Mouse (Mus musculus): ENCODE results near the gene Bnc2. TPM values are rescaled to one million over a fixed set of nuclear protein-coding genes. Genes with fewer than 3 reads are reported as not detected.

The Bnc2 gene
- polyA plus RNA-seq, 1 experiment: 1.1 TPM

GRCm38 (mm10) chr4:84385156-84385555, 289.9 kb downstream of the Bnc2 start:
- H3K27me3 ChIP-seq (ENCODE audit: control insufficient read depth, insufficient read depth, low read length): no peaks in the 10 kb centered on the region
- TF ChIP-seq CTCF (IDR thresholded peaks at IDR 0.05; ENCODE audit: extremely low read depth, insufficient read length, insufficient replicate concordance, low read depth, low read length): no peak
- no peak for TF ChIP-seq POLR2A (IDR thresholded peaks at IDR 0.05; ENCODE audit: low read depth, low read length)
- no peaks in the 10 kb centered on the region for H3K36me3 ChIP-seq (ENCODE audit: control insufficient read depth, insufficient read depth, low read length)
- H3K4me1 ChIP-seq (ENCODE audit: control insufficient read depth, insufficient read depth, insufficient read length, low read length): no peaks in the 10 kb centered on the region
- no peak overlapping the region for H3K27ac ChIP-seq (ENCODE audit: insufficient read depth, low read depth, low read length)
- WGBS: 84% methylated on average over 1 of the region's 1 CpGs
- no peak overlapping the region for H3K4me3 ChIP-seq (ENCODE audit: low read depth, low read length)

- WGBS: 74% methylated on average over 6 of the region's 6 CpGs
- no peak for TF ChIP-seq CTCF (IDR thresholded peaks at IDR 0.05; ENCODE audit: extremely low read depth, insufficient read length, insufficient replicate concordance, low read depth, low read length)
- TF ChIP-seq POLR2A (IDR thresholded peaks at IDR 0.05; ENCODE audit: low read depth, low read length): no peak
These were observed 295.8 kb downstream of the Bnc2 start for GRCm38 (mm10) chr4:84379289-84379688.

GRCm38 (mm10) chr4:84377513-84377912, 297.6 kb downstream of the Bnc2 start:
- WGBS: 87% methylated on average over 5 of the region's 5 CpGs

More at GRCm38 (mm10) chr4:84379289-84379688, 295.8 kb downstream of the Bnc2 start:
- Histone ChIP-seq H3K4me3 (ENCODE audit: low read depth, low read length) (no peak overlapping the region), H3K27ac (ENCODE audit: insufficient read depth, low read depth, low read length) (no peak overlapping the region), H3K36me3 (ENCODE audit: control insufficient read depth, insufficient read depth, low read length) (no peaks in the 10 kb centered on the region), H3K27me3 (ENCODE audit: control insufficient read depth, insufficient read depth, low read length) (no peaks in the 10 kb centered on the region), H3K4me1 (ENCODE audit: control insufficient read depth, insufficient read depth, insufficient read length, low read length) (no peaks in the 10 kb centered on the region)

GRCm38 (mm10) chr4:84362337-84362823, 312.7 kb downstream of the Bnc2 start:
- Histone ChIP-seq H3K4me1 (ENCODE audit: control insufficient read depth, insufficient read depth, insufficient read length, low read length) (no peaks in the 10 kb centered on the region), H3K36me3 (ENCODE audit: control insufficient read depth, insufficient read depth, low read length) (no peaks in the 10 kb centered on the region), H3K27ac (ENCODE audit: insufficient read depth, low read depth, low read length) (no peak overlapping the region), H3K4me3 (ENCODE audit: low read depth, low read length) (no peak overlapping the region), H3K27me3 (ENCODE audit: control insufficient read depth, insufficient read depth, low read length) (no peaks in the 10 kb centered on the region)
- 56% methylated on average over 8 of the region's 8 CpGs for WGBS
- no peak for TF ChIP-seq POLR2A (IDR thresholded peaks at IDR 0.05; ENCODE audit: low read depth, low read length)

More at GRCm38 (mm10) chr4:84377513-84377912, 297.6 kb downstream of the Bnc2 start:
- no peak overlapping the region for H3K27ac ChIP-seq (ENCODE audit: insufficient read depth, low read depth, low read length)
- TF ChIP-seq POLR2A (IDR thresholded peaks at IDR 0.05; ENCODE audit: low read depth, low read length): no peak
- no peak for TF ChIP-seq CTCF (IDR thresholded peaks at IDR 0.05; ENCODE audit: extremely low read depth, insufficient read length, insufficient replicate concordance, low read depth, low read length)
- no peaks in the 10 kb centered on the region for H3K27me3 ChIP-seq (ENCODE audit: control insufficient read depth, insufficient read depth, low read length)
- no peaks in the 10 kb centered on the region for H3K4me1 ChIP-seq (ENCODE audit: control insufficient read depth, insufficient read depth, insufficient read length, low read length)
- H3K36me3 ChIP-seq (ENCODE audit: control insufficient read depth, insufficient read depth, low read length): no peaks in the 10 kb centered on the region
- H3K4me3 ChIP-seq (ENCODE audit: low read depth, low read length): no peak overlapping the region

GRCm38 (mm10) chr4:84361165-84361564, 313.9 kb downstream of the Bnc2 start:
- Histone ChIP-seq H3K36me3 (ENCODE audit: control insufficient read depth, insufficient read depth, low read length) (no peaks in the 10 kb centered on the region), H3K27me3 (ENCODE audit: control insufficient read depth, insufficient read depth, low read length) (no peaks in the 10 kb centered on the region), H3K27ac (ENCODE audit: insufficient read depth, low read depth, low read length) (no peak overlapping the region), H3K4me3 (ENCODE audit: low read depth, low read length) (no peak overlapping the region), H3K4me1 (ENCODE audit: control insufficient read depth, insufficient read depth, insufficient read length, low read length) (no peaks in the 10 kb centered on the region)
- 59% methylated on average over 5 of the region's 5 CpGs for WGBS
- TF ChIP-seq POLR2A (IDR thresholded peaks at IDR 0.05; ENCODE audit: low read depth, low read length): no peak
- no peak for TF ChIP-seq CTCF (IDR thresholded peaks at IDR 0.05; ENCODE audit: extremely low read depth, insufficient read length, insufficient replicate concordance, low read depth, low read length)

GRCm38 (mm10) chr4:84359996-84360395, 315.1 kb downstream of the Bnc2 start:
- no peak overlapping the region for H3K27ac ChIP-seq (ENCODE audit: insufficient read depth, low read depth, low read length)
- WGBS: 68% methylated on average over 2 of the region's 2 CpGs
- H3K27me3 ChIP-seq (ENCODE audit: control insufficient read depth, insufficient read depth, low read length): no peaks in the 10 kb centered on the region
- no peak for TF ChIP-seq POLR2A (IDR thresholded peaks at IDR 0.05; ENCODE audit: low read depth, low read length)
- TF ChIP-seq CTCF (IDR thresholded peaks at IDR 0.05; ENCODE audit: extremely low read depth, insufficient read length, insufficient replicate concordance, low read depth, low read length): no peak
- no peaks in the 10 kb centered on the region for H3K4me1 ChIP-seq (ENCODE audit: control insufficient read depth, insufficient read depth, insufficient read length, low read length)
- H3K4me3 ChIP-seq (ENCODE audit: low read depth, low read length): no peak overlapping the region
- no peaks in the 10 kb centered on the region for H3K36me3 ChIP-seq (ENCODE audit: control insufficient read depth, insufficient read depth, low read length)

- 91% methylated on average over 2 of the region's 2 CpGs for WGBS
- H3K36me3 ChIP-seq (ENCODE audit: control insufficient read depth, insufficient read depth, low read length): no peaks in the 10 kb centered on the region
- no peak overlapping the region for H3K27ac ChIP-seq (ENCODE audit: insufficient read depth, low read depth, low read length)
- no peaks in the 10 kb centered on the region for H3K4me1 ChIP-seq (ENCODE audit: control insufficient read depth, insufficient read depth, insufficient read length, low read length)
- no peak overlapping the region for H3K4me3 ChIP-seq (ENCODE audit: low read depth, low read length)
- H3K27me3 ChIP-seq (ENCODE audit: control insufficient read depth, insufficient read depth, low read length): no peaks in the 10 kb centered on the region
- no peak for TF ChIP-seq POLR2A (IDR thresholded peaks at IDR 0.05; ENCODE audit: low read depth, low read length)
- TF ChIP-seq CTCF (IDR thresholded peaks at IDR 0.05; ENCODE audit: extremely low read depth, insufficient read length, insufficient replicate concordance, low read depth, low read length): no peak
These were observed 316.9 kb downstream of the Bnc2 start for GRCm38 (mm10) chr4:84358204-84358603.
